Mouse (Mus musculus) erythroblast, adult 5-6 weeks (primary cell): ENCODE measurements around the gene Zic2. TPM values are rescaled to one million over a fixed set of nuclear protein-coding genes. Genes with fewer than 3 reads are reported as not detected.

Source experiments
- ATAC-seq: replicated peaks from 2 replicates; pipeline ENCODE4 v1.8.0; 2016; ENCODE audit warnings: moderate number of reproducible peaks, mild to moderate bottlenecking, moderate TSS enrichment, inconsistent platforms; ENCODE audit not compliant: poor library complexity, low FRiP score, severe bottlenecking
- total RNA-seq, 2 experiments: library from RNA; stranded (forward) in 1 of 2; stranded (reverse) in 1 of 2; fragments of 150-400 nt in 1 of 2; fragments of 200-764, 138-1000 nt in 1 of 2; gene quantifications; 2 replicates each; pipeline versions ENCODE4 v1.2.3 to v1.2.4; 2015 to 2017; ENCODE audit warnings: low replicate concordance in 2 of 2

The Zic2 gene
- total RNA-seq, 2 experiments from 2014 or later = not detected

GRCm38 (mm10) chr14:122489686-122490414 lies 14.6 kb downstream of the Zic2 start:
- ATAC-seq = no peak

DNA sequence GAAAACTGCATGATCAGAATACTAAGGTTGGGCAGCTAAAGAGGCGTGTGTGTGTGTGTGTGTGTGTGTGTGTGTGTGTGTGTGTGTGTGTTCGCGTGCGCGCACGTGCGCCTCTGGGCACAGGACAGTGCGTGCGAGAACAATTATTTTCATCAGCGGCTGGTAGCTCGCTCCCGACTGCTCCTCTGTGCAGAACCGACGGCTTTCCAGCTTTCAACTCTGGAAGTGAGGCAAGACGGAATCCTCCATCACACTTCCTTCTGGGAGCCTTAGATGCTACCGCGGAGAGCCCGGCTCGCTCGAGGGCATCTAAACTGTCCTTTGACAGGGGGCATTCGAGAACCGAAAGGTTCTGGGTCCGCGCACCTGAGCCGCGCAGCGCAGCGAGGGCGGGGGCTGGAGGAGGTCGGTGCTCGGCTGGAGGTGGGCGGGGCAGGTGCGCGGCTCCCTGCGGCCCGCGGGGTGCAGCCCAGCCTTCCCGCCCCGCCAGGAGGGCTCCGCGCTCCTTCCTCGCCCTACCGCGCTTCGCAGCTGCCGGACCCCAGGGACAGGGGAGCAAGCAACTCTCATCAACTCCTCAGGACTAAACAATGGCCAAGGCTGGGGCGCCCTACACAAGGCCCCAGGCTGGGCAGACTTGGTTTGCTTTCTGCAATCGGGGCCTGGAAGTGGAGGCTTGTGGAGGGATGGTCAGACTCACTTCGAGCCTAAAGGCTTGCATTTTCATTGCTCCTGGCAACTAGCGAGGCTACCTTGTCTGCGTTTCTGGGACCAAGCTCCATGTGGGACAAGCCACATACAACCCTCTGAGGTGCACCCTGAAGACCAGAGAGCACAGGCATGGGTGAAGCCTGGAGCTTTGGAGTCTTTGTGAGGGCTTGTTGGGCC lies 15.4 kb downstream of the Zic2 start, which contains the start of gene Gm10837:
Gm10837 (plus strand) TSS at position 146 of the 888 bp plus-strand sequence.
- ATAC-seq = no peak

DNA sequence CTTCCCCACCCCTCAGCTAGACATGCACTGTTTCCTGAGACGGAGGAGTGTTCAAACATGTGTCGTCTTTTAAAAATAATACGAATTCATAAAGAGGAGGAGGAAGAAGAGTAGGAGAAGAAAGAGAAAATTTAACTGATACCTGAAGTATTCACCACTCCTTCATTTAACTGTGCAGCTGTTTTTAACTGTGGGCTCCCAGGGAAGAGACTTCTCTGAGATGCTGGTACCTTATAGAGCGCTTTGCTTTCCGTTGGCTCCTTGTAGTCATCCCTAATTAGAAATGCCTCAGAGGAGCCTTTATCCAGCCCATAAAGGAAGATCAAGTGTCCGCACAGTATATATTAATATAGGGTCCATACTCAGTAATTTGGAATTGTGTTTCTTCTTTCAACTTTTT lies 16.3 kb downstream of the Zic2 start:
- ATAC-seq = no peak

GRCm38 (mm10) chr14:122492015-122492414 lies 16.8 kb downstream of the Zic2 start:
- no peak for ATAC-seq

DNA sequence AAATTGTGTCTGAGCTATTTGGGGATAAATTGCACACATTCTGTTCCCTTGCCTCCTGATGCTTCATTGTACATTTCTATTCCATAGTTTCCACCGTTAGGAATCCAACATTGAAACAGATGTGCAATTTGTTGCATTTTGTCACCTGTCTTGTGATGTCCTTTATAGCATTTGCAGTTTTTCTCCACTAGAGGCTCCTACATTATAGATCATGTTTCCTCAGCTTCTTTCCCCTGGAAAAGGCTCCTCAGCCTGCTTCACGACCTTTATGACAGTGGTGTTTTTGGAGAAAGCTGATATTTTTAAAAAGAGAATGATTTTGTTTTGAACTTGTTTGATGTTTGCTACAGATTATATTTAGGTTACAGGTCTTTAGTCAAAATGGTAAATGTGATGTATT lies 33.8 kb downstream of the Zic2 start:
- ATAC-seq = no peak

- no peak for ATAC-seq
Measured at GRCm38 (mm10) chr14:122511519-122511918, 36.3 kb downstream of the Zic2 start.

- no peak for ATAC-seq
Measured at GRCm38 (mm10) chr14:122513511-122514036, 38.3 kb downstream of the Zic2 start.

DNA sequence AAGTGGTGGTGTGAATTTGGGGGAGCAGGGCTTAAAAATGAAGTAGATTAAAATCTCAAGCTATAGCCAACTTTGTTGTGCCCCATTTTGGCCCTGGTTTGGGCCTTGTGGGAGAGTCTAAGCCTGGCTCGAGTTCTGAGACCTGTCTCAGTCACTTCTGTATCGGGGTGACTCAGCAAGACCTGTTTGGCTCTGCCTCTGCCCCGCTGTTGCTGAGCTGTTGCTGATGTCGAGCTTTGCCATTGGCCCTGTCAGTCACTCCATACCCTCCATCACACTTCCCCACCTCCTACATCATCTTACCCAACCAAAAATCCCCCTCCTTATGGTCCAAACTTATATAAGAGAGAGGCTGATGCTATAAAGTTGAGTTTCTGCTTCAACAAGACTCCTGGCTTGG lies 53.2 kb downstream of the Zic2 start:
- no peak for ATAC-seq

Other genes starting within 250 kb of the Zic2 start
- not detected in 2 replicates for gene Gm5089, start 24.3 kb upstream of the Zic2 start, total RNA-seq (2015; ENCODE audit: low replicate concordance)
- not detected in 2 replicates for gene Gm5089, start 24.3 kb upstream of the Zic2 start, total RNA-seq (2017; ENCODE audit: low replicate concordance)
- not detected in 2 replicates for gene Zic5, start 9.8 kb upstream of the Zic2 start, total RNA-seq (2015; ENCODE audit: low replicate concordance)
- not detected in 2 replicates for gene Zic5, start 9.8 kb upstream of the Zic2 start, total RNA-seq (2017; ENCODE audit: low replicate concordance)
- gene Gm10837, start 15.2 kb downstream of the Zic2 start, total RNA-seq (2015; ENCODE audit: low replicate concordance) = not detected in 2 replicates
- gene Gm10837, start 15.2 kb downstream of the Zic2 start, total RNA-seq (2017; ENCODE audit: low replicate concordance) = not detected in 2 replicates
- 0.96 and 22.2 TPM in 2 replicates for gene Pcca, start 58.9 kb downstream of the Zic2 start, total RNA-seq (2015; ENCODE audit: low replicate concordance)
- gene Pcca, start 58.9 kb downstream of the Zic2 start, total RNA-seq (2017; ENCODE audit: low replicate concordance) = 8.4 and 9.8 TPM in 2 replicates